Mouse (Mus musculus) Muller cell, postnatal 12 days (primary cell): ENCODE results near the gene Cpeb2.

ENCODE experiments used
- DNase-seq: peaks from one replicate; pipeline ENCODE4 v3.0.0-alpha.2; 2015; ENCODE audit errors: inconsistent ontology term

Cpeb2 gene

DNA sequence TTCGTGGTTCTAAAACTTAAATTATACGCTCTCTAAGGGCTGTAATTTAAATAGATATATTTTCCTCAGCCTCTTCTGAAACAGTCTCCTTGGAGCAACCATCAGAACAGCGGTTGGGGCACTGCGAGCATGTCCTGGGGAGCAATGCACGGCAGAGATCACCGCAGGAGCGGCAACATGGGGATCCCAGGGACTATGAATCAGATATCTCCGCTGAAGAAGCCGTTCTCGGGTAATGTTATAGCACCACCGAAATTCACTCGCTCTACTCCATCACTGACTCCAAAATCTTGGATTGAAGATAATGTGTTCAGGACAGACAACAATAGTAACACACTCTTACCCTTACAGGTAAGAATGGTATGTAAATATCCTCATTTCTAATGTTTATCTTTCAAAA is 4.3 kb downstream of the Cpeb2 start:
- no peak for DNase-seq

DNA sequence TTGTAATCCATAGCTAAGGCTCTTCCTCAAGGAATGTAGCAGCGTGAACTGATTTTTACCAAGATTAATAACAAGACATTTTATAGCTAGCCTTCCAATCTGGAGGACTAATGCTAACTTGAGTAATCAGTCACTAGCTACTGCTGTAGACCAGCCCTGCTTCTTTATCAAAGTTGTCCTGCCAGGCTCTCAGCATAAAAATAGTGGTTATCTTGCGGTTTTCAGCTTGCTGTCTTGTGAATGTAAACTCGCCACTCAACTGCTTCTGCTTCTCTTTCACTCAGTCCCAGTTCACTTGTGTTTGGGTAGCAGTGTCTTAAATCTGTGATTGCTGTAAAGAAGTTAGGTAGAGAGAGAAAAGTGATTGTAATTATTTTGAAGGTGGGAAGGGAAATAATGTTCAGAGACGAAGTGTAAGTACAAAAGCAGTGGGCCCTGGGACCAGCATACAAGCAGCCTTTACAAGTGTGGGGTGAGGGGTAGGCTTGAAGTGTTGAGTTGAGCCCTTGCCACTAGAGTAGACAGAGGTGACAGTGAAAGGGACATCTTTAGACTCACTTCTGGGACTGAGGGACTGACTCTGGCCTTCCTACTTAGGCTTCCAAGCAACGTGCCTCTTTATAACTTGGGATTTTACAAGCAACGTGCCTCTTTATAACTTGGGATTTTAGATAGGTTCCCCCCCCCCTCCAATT is 6.3 kb downstream of the Cpeb2 start:
- DNase-seq: no peak

DNA sequence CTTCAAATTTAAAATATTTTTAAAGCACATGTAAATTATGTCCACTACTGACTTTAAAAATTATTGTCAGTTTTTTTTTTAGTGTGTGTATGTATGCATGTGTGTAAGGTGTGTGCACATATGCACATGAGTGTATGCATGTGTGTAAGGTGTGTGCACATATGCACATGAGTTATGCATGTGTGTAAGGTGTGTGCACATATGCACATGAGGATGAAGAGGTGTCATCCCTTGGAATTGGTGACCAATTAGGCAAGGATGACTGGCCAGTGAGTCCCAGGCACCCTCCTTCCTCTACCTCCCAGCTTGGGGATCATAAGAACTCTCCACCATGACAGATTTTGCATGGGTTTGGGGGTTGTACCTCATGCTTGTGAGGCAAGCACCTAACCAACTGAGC is 7.8 kb downstream of the Cpeb2 start:
- DNase-seq: no peak

DNA sequence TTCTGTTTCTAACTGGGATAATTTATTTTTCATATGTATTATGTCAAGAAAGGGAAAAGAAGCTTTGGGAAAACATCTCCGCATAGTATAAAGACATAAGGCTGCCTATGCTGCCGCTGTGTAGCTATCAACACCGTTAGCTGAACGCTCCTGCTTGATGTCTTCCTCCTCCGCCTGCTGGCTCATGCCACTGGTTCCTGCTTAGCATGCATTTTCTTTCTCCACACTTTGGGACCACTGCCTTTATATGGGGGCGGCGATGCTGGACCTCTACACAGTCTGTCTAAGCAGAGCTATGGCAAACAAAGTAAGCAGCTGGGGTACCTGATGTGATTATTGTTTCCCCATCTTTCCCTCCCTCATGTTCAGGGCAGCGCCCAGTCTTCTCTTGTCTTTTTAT is 13.3 kb downstream of the Cpeb2 start:
- no peak for DNase-seq

DNA sequence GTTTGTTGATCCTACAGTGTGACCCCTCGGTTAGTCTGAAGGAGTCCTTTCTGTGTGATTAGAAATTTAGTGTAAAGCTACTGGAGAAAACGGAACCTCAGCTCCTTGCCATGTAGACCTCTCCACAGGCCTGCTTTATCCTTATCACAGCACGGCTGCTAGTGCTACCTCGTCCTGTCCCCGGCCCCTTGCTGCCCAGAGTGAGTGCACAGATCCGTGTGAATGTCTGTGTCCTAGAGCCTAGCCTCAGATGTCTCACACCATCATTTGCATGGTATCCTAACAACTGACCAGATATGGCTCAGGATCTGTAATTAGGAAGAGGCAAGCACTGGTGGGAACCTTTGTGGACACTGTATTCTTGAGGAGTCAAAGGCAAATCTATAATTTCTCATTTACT is 14.0 kb downstream of the Cpeb2 start:
- no peak for DNase-seq

DNA sequence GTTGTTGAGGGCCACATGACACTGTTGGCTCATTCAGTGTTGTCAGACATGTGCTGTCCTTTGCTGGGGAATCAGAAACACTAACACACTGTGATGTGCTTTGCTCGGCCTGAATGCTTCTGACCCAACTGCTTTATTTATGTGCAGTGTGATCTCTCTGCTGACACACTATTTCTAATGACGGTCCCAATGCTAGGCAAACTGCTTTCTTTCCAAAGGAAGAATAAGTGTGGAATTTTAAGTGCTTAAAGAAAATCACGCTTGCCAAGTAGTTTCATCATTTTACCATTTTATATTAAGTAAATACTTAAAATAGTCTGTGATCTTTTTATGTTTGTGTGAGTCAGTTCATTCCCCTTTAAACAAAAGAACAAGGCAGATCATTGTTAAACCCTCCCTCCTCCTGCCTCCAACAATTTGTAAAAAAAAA is 15.0 kb downstream of the Cpeb2 start:
- peak; percentile 82 for DNase-seq

- DNase-seq: no peak
Observed at GRCm38 (mm10) chr5:43257490-43257889, 24.5 kb downstream of the Cpeb2 start.

DNA sequence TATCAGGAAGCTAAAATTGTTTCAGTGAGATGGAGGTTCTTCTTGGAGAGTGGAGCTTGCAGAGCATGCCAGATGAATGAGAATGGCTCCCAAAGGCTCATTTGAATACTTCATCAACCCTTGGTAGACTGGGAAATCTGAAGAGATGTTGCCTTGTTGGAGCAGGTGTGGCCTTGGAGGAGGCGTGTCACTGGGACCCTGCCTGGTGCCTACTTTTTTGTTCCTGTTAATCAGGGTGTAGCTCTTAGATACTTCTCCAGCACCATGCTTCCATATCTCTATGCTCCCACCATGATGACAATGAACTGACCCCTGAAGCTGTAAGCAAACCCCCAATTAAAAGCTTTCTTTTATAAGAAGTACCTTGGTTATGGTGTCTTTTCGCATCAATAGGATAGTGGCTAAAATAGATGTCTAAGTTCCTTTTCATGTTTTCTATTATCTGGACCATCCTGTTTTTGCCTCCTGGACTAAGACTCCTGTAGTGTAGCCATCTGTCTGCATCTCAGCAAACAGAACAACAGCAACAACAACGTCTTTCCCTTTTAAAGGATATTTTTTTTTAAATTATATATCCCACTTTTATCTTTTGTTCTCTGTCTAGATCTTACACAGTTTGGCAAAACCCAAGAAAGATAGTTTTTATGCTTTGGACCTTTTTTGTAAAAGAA is 25.6 kb downstream of the Cpeb2 start:
- no peak for DNase-seq

DNA sequence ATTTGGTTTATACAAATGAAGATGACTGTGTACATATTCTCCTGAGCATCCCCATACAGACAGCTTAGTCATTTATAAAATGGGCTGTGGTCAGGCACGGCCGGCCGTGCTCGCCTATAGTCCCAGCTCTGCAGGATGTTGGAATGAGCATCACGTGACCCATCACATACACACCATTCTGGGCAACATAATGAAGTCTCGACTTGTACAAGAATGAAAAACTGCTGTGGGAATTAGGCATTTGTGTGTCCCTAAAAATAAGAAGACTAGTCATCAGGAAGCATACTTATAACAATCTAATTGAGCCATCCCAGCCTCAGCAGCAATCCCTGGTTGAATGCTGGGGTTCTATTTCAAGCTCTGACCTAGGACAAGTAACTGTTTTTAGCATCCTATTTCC is 28.8 kb downstream of the Cpeb2 start:
- DNase-seq: peak; percentile 14

DNA sequence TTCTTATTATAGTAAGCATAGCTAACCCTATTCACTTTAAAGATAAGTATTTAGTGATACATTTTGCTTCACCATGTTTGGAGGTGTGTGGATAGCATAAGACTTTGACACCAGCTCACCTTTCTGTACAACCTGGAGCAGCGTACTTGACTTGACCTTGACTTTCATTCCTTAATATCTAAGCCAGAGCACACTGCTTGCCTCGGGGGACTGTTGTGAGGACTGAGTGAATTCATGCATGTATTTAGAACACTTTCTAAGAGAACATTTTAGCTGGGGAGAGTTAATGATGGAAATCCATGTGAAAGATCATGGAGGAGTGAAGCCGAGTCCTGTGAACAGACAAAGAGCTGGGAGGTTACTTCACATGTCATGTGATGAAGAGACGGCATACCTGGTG is 31.0 kb downstream of the Cpeb2 start:
- no peak for DNase-seq

DNA sequence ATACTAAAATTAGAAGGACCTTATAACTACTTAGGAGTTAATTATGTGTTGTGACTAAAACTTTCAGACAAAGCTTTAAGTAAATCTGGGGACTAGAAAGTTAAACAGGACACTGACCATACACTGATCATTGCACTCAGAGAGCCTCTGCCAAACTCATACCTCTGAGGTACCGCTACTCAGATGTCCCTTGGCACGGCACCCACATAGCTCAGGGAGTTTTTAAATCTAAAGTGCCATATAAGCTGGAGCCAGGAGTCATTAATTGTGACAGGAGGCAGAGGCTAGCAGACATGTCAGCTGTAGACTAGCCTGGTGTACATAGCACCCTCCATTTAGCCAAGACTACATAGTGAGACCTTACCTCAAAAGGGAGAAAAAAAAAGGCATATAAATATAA is 31.7 kb downstream of the Cpeb2 start:
- DNase-seq: no peak

DNA sequence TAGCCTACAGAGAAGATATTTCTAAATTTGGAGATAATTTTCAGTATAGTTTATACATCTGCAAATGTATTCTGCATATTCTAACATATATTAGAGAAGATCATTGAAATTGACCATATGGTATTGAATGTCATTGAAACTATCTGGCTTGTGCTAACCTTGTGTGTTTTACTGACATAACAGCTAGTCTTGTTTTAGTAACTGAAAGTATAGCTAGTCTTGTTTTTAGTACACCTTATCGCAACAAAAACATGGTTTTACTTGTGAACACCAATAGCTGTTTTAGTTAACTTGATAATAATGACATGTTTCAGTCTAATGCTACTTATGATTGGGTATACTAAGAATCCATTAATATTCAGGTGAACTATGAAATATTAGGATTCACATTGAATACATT is 45.0 kb downstream of the Cpeb2 start:
- no peak for DNase-seq

DNA sequence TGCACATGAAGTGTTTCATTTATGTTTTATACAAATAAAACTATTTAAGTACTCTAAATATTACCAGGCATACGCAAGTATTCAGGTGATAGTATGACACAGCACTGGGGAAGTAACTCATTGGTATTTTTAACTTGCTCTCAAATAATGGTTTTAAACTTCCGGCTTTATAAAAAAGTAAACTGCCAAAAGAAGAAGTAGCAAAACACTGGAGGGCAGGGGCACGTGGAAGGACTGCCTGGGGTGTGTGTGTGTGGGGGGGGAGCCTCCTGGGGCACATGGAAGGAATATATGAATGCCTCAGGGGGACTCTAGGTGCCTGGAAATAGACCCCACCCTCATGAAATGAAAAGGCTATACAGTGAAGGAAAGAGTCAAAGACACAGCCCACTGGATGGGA is 46.8 kb downstream of the Cpeb2 start:
- no peak for DNase-seq

GRCm38 (mm10) chr5:43285756-43286155 is 52.8 kb downstream of the Cpeb2 start:
- no peak for DNase-seq

- DNase-seq: no peak
Observed at GRCm38 (mm10) chr5:43289752-43290446, 56.9 kb downstream of the Cpeb2 start.

DNA sequence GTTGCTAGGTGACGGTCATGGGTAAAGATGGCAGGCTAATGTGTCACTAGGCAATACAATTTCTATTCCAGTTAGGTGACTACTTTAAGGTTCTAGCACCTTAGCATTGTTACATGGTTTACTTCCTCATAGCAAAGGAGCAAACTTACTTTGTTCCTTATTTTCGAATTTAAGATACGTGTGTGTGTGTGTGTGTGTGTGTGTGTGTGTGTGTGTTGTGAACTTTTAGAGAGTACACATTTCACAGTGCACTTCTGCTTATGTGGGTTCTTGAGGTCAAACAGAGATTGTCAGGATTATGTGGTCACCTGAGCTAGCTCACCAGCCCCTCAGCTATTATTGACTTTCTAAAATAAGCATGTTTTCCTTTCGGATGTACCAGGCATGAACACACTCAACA is 60.2 kb downstream of the Cpeb2 start:
- DNase-seq: no peak

DNA sequence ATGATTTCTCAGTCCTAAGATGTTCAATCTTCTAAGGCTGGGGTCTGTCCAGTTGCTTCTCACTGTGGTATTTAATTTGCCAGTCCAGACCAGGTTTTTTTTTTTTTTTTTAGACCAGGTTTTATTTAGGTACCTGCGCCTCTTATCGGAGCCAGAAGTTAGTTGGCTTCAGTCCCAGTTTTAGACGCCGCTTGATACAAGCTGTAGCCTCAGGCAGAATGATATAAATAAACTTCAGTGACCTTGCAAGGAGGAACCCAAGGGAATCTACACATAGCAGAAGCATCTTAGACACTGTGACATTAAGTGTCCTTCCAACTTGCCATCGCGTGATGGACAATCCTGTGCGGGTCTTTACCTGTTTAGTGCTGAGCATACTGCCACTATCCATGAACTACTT is 64.5 kb downstream of the Cpeb2 start:
- DNase-seq: no peak

DNA sequence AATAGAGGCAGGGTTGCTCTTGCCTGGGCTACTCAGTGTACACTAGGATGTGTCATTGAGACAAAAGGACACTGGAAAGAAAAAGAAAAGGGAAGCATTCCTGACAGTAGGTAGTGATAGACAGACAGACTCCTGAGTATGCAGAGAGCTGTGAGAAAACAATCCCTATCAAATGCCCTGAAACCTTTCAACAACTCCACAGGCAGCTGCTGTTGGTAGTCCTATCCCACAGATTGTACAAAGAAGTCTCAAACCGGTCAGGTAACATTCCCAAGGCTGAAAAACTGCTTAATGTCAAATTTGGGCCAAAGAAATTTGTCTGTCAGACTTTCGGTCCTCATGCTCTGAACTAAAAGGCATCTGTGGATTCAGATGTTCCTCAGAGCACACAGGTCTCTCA is 66.0 kb downstream of the Cpeb2 start:
- DNase-seq: no peak

DNA sequence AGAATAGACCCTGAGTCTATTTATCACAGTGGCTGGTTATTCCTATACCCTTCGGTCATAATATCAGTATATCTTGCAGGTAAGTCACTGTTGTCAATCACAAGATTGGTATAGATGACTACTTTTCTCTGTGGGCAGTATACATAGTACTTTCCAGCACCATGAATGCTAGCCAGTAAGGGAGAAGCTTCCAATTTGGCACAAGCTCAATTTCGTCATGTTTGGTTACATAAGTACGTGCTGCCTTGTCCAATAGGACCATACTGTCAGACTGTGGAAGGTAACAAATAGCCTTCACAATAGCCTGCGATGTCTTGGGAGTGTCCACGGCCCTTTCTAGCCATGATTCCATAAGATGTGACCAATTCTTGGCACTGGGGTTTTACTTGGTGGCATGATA is 67.1 kb downstream of the Cpeb2 start:
- no peak for DNase-seq

- DNase-seq: no peak
Observed at GRCm38 (mm10) chr5:43300979-43301378, 68.0 kb downstream of the Cpeb2 start.

- DNase-seq: no peak
Observed at GRCm38 (mm10) chr5:43303504-43303903, 70.5 kb downstream of the Cpeb2 start.

DNA sequence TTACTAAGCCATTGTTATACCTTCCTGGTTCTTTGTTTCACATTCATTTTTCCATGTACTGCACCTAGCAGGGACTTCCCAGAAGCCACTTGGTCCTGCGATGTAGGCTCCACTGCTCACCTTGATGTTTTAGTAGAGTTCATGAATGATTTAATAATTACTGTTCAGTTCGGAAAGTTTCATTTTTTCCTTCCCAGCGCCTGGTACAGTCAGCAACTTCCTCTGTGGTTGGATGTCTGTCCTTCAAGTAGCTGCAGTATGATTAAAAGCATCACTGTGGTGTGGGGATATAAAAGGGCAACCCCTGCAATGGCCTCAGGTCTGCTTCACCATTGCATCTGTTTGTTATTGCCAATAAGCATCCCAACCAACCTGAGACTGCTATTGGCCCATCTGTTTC is 72.5 kb downstream of the Cpeb2 start:
- no peak for DNase-seq

DNA sequence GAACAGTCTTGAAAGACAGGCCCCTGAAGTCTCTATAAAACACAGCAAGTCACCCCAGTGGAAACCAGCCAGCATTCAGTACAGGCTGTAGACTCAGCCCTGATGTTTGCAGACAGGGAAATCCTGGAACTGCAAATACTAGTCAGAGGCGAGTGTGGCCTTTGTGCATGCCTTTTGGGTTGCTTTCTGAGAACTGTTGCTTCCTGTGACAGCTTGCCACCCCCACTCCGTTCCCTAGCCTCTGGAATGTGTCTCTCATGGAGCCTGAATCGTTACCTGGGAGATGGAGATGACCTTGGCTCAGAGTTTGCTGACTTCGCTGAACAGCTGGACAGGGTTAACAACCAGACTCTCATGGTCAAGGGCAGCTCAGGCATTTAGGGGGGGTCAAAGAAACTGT is 77.0 kb downstream of the Cpeb2 start:
- no peak for DNase-seq
